Mouse (Mus musculus) kidney, postnatal 0 days (tissue): ENCODE measurements around the gene Ssx2ip. TPM values are rescaled to one million over a fixed set of nuclear protein-coding genes. Genes with fewer than 3 reads are reported as not detected.

ENCODE experiments used
- ATAC-seq: fragments of 200-750 bp; cut with Nextera tagmentation; replicated peaks from 2 replicates; pipeline ENCODE4 v1.8.0; 2017; ENCODE audit warnings: low read depth, moderate number of reproducible peaks, moderate TSS enrichment, moderate library complexity; ENCODE audit not compliant: low FRiP score
- DNase-seq: peaks from one replicate; pipeline ENCODE4 v3.0.0-alpha.2; 2016; ENCODE audit warnings: low spot score
- H3K27ac ChIP-seq: fragments of 300-500 bp; sonication (generic); 2 replicates; pipeline ENCODE4 v1.5.1; 2014; ENCODE audit warnings: mild to moderate bottlenecking
- H3K27me3 ChIP-seq: fragments of 300-500 bp; sonication (generic); 2 replicates; pipeline ENCODE4 v1.6.1; 2014; ENCODE audit warnings: low read length, mixed read lengths; ENCODE audit not compliant: insufficient read depth
- H3K36me3 ChIP-seq: fragments of 300-500 bp; sonication (generic); 2 replicates; pipeline ENCODE4 v1.6.1; 2014; ENCODE audit warnings: low read length, mixed read lengths; ENCODE audit not compliant: insufficient read depth
- H3K4me1 ChIP-seq: fragments of 300-500 bp; sonication (generic); replicated peaks from 2 replicates; pipeline ENCODE4 v1.6.1; 2014; ENCODE audit warnings: antibody characterized with exemption, low read length, mixed read lengths; ENCODE audit not compliant: insufficient read depth
- H3K4me2 ChIP-seq: fragments of 300-500 bp; sonication (generic); 2 replicates; pipeline ENCODE4 v1.6.1; 2014; ENCODE audit warnings: mild to moderate bottlenecking, low read length, moderate library complexity, mixed read lengths
- H3K4me3 ChIP-seq: fragments of 300-500 bp; sonication (generic); replicated peaks from 2 replicates; pipeline ENCODE4 v1.5.1; 2014; ENCODE audit warnings: low read depth, low read length
- H3K9ac ChIP-seq: fragments of 300-500 bp; sonication (generic); 2 replicates; pipeline ENCODE4 v1.6.1; 2014; ENCODE audit warnings: low read depth, low read length
- H3K9me3 ChIP-seq: fragments of 300-500 bp; sonication (generic); replicated peaks from 2 replicates; pipeline ENCODE4 v1.6.1; 2016; ENCODE audit warnings: low read length, inconsistent platforms, mixed read lengths
- CTCF ChIP-seq: IDR thresholded peaks from 2 replicates; pipeline ENCODE4 v1.5.1; 2016; ENCODE audit warnings: antibody characterized with exemption, low read depth, mild to moderate bottlenecking, moderate library complexity
- WGBS: fragments of 180-500 bp; shearing (Covaris S2); extraction: QIAGEN DNeasy Blood & Tissue Kit; methylation state at CpG from one replicate; pipeline ENCODE4 v1.1.7; 2014; 5-methylcytosine and 5-hydroxymethylcytosine counted together
- polyA plus RNA-seq: library from polyadenylated mRNA; unstranded; fragments of >200 nt; fragmentation: Nextera tagmentation; extraction: Ambion mirVana; gene quantifications from 2 replicates; pipeline ENCODE4 v1.2.1, GENCODE M21; 2015

The Ssx2ip gene
- polyA plus RNA-seq, 1 experiment from 2014 or later: 20.0 TPM

GRCm38 (mm10) chr3:146380874-146381273 lies 23.6 kb upstream of the Ssx2ip start:
- Histone ChIP-seq H3K4me1 (no peaks in the 10 kb centered on the region), H3K9ac (no peak overlapping the region), H3K27me3 (no peaks in the 10 kb centered on the region), H3K27ac (no peak overlapping the region), H3K4me2 (no peak overlapping the region), H3K36me3 (no peaks in the 10 kb centered on the region), H3K9me3 (no peaks in the 10 kb centered on the region), H3K4me3 (no peak overlapping the region)
- DNase-seq (no peak), ATAC-seq (no peak)
- WGBS: 95% methylated on average over 2 of the region's 2 CpGs
- no peak for TF ChIP-seq CTCF

DNA sequence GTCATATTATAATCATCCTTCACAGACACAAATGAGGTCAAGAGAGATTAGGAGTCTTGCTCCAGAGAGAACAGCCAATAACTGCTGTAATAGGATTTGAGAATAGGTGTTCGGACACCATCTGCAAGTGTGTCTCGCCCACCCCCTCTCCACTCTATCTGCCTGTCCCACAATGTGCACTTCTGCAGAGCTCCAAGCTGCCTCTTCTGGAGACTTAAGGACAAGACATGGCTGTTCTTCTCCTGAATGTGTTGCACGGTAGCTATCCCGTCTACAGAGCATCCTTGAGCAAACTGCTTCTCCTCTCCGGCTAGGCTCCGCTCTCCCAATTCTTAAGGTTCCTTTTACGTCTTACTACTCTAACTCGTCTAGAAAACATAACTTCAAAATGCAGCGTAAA lies 23.0 kb upstream of the Ssx2ip start:
- Histone ChIP-seq H3K36me3 (no peaks in the 10 kb centered on the region), H3K4me2 (no peak overlapping the region), H3K4me1 (no peaks in the 10 kb centered on the region), H3K4me3 (no peak overlapping the region), H3K27ac (no peak overlapping the region), H3K9ac (no peak overlapping the region), H3K27me3 (no peaks in the 10 kb centered on the region), H3K9me3 (no peaks in the 10 kb centered on the region)
- ATAC-seq: no peak
- 92% methylated on average over 9 of the region's 9 CpGs for WGBS
- TF ChIP-seq CTCF: no peak
- DNase-seq: no peak

DNA sequence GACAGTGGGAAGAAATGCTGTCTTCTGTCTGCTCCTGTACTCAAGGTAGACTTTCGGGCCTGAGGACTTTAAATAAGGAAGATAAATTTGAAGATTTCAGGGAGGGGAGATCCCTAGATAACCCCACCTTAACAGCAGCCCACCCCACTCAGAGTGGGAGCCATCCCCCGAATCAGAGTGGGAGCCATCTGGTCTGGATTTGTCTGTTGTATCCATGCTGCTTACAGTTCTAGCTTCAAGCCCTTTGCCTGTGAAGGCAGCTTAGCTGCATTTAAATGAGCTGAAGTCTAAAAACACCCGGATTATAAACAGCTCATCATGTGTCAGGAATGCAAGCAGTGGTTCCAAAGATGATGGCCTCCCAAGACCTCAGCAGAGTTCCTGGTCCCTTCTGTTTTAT lies 17.6 kb upstream of the Ssx2ip start:
- H3K4me3 ChIP-seq: no peak overlapping the region
- no peak overlapping the region for H3K4me2 ChIP-seq
- ATAC-seq: no peak
- no peak for TF ChIP-seq CTCF
- no peaks in the 10 kb centered on the region for H3K27me3 ChIP-seq
- H3K27ac ChIP-seq: no peak overlapping the region
- no peaks in the 10 kb centered on the region for H3K9me3 ChIP-seq
- 69% methylated on average over 3 of the region's 3 CpGs for WGBS
- no peak overlapping the region for H3K9ac ChIP-seq
- no peaks in the 10 kb centered on the region for H3K36me3 ChIP-seq
- no peak for DNase-seq
- no peaks in the 10 kb centered on the region for H3K4me1 ChIP-seq

DNA sequence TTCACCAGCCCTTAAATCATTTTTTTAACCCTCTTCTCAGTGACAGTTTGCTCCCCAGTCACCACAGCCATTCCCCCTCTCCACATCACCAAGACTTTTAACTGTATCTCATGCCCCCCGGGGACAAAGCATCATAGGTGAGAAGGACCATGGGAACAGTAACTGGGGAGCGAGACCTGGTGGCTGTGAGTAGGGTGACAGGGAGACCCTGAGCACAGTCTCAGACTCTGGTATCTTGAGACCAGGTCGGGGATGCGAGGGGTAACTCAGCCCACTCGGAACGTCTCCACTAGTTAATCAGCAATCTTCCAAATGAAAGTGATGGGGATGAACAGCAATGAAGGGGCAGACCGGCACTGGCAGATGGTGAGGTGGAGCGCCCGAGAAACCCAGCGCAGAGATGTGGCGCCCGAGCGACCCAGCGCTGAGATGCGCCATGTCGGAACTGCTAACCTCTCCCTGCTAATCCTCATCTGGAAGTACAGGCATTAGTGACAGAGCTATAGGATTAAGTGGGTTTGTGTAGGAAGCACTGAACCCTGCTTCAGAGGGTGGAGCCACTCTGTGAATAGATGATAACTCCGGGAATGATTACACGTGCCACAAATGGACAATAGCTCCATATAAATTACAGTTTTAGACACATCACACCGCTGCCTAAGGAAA lies 11.7 kb upstream of the Ssx2ip start:
- DNase-seq (no peak), ATAC-seq (no peak)
- H3K36me3 ChIP-seq: no peaks in the 10 kb centered on the region
- no peak overlapping the region for H3K27ac ChIP-seq
- WGBS: 71% methylated on average over 19 of the region's 19 CpGs
- no peaks in the 10 kb centered on the region for H3K27me3 ChIP-seq
- no peak overlapping the region for H3K9ac ChIP-seq
- no peak overlapping the region for H3K4me2 ChIP-seq
- no peak overlapping the region for H3K4me3 ChIP-seq
- H3K9me3 ChIP-seq: no peaks in the 10 kb centered on the region
- no peak for TF ChIP-seq CTCF
- no peaks in the 10 kb centered on the region for H3K4me1 ChIP-seq

GRCm38 (mm10) chr3:146393641-146394100 lies 10.8 kb upstream of the Ssx2ip start:
- Histone ChIP-seq H3K4me3 (no peak overlapping the region), H3K27ac (no peak overlapping the region), H3K27me3 (no peaks in the 10 kb centered on the region), H3K4me1 (no peaks in the 10 kb centered on the region), H3K4me2 (no peak overlapping the region), H3K9me3 (no peaks in the 10 kb centered on the region), H3K36me3 (no peaks in the 10 kb centered on the region), H3K9ac (no peak overlapping the region)
- ATAC-seq (no peak), DNase-seq (no peak)
- TF ChIP-seq CTCF: no peak
- WGBS: 16% methylated on average over 7 of the region's 7 CpGs

GRCm38 (mm10) chr3:146396256-146396655 lies 8.2 kb upstream of the Ssx2ip start:
- Histone ChIP-seq H3K27me3 (no peaks in the 10 kb centered on the region), H3K4me3 (no peak overlapping the region), H3K36me3 (no peaks in the 10 kb centered on the region), H3K9me3 (no peaks in the 10 kb centered on the region), H3K4me1 (no peaks in the 10 kb centered on the region), H3K4me2 (no peak overlapping the region), H3K9ac (no peak overlapping the region), H3K27ac (no peak overlapping the region)
- no peak for TF ChIP-seq CTCF
- ATAC-seq: no peak
- WGBS: 82% methylated on average over 6 of the region's 6 CpGs
- DNase-seq: no peak

GRCm38 (mm10) chr3:146396934-146397333 lies 7.5 kb upstream of the Ssx2ip start:
- Histone ChIP-seq H3K27me3 (no peaks in the 10 kb centered on the region), H3K9ac (no peak overlapping the region), H3K27ac (no peak overlapping the region), H3K4me2 (no peak overlapping the region), H3K9me3 (no peaks in the 10 kb centered on the region), H3K4me1 (no peaks in the 10 kb centered on the region), H3K36me3 (no peaks in the 10 kb centered on the region), H3K4me3 (no peak overlapping the region)
- no peak for TF ChIP-seq CTCF
- ATAC-seq (no peak), DNase-seq (no peak)
- WGBS: 74% methylated on average over 1 of the region's 1 CpGs
